Mouse (Mus musculus) A20 (cell line): Measurements from ENCODE around the gene Ptch1.

Experiments
- DNase-seq: peaks from one replicate; pipeline ENCODE4 v3.0.0-alpha.2; 2011; ENCODE audit warnings: low read depth, low spot score

The Ptch1 gene

DNA sequence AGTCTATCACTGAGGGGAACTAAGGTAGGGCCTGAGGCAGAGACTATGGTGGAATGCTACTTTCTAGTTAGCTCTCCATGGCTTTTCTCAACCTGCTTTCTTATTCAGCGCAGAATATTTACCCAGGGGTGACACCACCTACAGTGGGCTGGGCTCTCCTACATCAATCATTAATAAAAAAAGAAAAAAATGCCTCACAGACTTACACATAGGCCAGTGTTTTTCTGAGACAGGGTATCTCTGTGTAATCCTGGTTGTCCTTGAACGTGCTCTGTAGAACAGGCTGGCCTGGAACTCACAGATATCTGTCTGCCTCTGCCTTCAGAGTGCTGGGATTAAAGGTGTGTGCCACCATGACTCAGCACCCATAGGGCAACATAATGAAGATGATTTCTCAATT, 73.9 kb downstream of the Ptch1 start:
- DNase-seq: no peak

DNA sequence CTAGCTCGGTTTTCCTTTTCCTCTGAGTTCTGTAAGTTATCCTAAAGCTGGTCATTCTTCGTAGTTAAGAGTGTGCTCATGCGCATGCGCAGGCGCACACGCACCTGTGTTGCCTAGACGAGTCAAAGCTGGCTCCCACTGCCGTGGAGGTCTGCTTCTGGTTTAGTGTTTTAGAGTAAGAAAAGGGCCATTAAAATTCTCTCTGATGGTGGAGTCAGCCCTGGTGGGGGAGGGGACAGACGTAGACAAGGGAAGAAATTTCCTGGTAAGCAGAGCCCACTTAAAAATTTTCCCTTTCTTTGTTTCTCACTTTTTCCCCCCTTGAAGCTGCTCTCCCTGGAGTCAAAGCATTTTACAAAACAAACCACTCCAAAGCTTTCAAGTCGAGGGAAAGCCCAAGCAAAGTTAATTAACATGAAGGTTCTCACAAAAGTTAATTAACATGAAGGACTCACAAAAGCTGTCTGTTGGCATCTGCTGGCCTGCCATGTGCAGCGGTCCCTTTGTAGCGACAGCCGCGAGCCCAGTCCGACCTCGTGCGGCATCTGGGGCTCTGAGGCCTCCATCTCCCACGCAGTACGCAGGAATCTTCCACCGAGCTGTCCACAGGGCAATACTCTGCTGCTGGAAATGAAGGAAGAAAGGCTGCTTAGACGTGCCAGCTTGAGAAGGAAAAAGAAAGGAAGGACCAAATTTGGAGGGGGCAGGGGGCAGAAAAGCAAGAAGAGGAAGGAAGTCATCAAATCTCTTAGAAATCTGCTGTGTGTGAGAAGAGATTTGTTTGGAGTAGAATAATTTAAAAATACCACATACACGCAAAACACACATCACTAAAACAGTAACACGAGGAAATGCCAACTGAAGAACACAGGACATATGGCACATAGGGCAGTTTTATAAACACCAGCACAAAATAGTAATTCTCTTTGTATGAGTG, 76.5 kb downstream of the Ptch1 start, which contains the start of gene Fancc:
Gene Fancc, minus strand, starts transcription at position 633 of the 937 bp plus-strand sequence.
- DNase-seq: no peak

DNA sequence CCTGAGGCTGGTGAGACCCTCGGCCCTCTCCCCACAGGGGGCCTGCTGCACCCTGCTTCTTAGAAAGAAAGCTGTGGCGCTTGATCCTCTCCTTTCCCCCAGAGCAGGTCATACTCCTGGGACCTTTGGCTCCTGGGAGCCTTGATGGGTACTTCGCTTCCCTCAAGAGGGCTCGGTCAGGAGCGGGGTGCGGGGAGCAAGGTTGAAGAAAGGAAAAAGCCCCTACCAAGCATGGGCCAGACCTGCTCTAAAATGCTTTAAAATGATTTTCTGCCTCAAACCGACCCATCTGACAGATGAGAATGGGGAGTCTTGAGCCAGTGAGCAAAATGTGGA, 85.7 kb downstream of the Ptch1 start:
- DNase-seq: no peak

DNA sequence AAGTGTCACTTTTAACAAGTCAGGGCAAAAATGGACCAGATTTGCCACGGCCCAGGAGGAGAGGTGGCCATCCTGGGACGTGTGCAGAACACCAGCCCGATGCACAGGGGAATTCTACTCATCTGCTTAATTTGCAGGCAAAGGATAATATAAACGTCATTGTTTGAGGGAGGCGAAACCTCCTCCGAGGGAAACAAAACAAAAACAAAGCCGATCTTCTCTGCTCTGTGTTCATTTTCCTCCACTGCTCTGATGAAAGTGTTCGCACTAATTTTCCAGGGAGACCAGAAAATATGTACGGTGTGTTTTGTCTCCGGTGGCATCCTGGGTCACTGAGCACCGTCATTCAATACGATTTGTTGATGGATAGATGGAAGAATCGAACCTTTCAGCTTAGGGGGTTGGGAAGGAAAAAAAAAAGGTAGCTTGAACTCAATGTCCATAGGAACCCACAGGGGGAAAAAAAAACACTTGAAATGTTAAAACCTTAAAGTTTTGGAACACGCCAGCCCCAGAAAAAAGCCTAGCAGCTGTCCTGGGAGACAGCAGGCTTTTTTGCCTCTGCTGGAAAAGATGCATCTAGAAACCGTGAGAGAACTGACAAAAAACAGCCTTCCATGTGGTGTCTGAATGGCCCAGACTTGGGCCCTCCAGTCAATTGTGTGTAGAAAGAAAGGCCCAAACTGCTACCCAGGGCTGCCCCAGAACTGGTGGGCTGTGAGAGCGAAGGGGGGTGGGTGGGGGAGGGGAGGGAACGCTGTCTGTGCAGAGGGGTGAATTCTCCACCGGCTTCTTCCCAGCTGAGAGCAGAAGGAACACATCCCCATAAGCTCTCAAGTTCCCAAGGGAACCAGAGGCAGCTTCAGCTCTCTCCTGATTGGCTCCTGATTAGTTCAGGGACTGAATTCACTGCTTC, 86.3 kb downstream of the Ptch1 start:
- DNase-seq: no peak

DNA sequence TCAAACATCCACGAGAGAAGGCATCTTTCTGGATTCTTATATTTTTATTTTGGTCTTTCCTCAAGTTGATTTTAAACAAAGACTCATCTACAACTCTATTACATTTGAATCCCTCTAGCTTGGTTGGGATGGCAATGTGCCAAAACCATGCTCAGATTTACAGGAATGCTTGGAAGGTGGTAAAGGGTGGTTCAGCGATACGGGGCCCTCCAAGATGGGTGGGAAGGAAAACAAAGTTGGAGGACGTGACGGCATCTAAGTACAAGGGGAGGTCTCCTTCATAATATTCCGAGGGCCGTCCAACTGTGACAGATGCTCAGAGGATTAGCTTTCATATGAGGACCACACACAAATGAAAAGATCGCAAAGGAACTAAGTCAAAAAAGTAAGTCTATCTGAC, 98.0 kb downstream of the Ptch1 start:
- no peak for DNase-seq
